Mouse (Mus musculus): ENCODE measurements around the gene Gcm1. TPM values are rescaled to one million over a fixed set of nuclear protein-coding genes. Genes with fewer than 3 reads are reported as not detected.

Gcm1 gene
- polyA plus RNA-seq, 1 experiment from 2014 or later: 0.15 TPM

DNA sequence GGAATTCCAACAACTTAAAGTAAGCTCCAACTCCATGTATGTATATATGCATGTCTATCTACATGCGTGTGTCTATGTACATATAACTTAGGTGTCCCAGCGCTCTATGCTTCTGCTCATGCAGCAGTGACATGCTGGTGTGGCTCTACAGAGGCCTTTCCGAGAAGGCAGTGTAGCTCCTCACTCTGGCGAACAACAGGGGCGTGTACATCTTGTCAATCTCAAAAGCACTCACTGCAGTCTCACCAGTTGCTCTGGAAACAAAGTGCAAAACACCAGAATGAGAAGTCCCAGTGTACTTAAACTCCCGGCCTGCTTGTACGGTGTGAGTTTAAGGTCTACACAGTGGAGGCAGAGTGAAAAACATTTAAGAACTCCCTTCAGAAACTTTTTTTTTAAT, 30.1 kb downstream of the Gcm1 start:
- no peak overlapping the region for H3K4me2 ChIP-seq
- WGBS: 87% methylated on average over 7 of the region's 7 CpGs

DNA sequence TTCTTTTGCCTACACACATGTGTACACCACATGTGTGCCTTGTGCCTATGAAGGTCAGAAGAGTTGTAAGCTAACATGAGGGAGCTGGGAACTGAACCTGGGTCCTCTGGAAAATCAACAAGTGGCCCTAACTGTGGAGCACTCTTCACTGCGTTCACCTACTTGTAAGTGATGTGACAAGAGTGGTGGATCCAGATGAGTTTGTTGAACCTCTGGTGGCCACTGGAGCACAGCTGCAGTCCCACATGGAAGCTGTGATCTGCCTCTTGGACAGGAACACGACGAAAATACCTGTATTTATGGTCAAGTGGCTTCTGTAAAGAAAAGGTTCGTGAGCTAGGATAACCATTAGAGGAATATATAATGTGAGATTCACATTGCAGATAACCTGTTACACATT, 32.6 kb downstream of the Gcm1 start:
- ATAC-seq (ENCODE audit: insufficient number of reproducible peaks, insufficient read depth, low FRiP score, low TSS enrichment, low read depth): no peak
- no peak overlapping the region for H3K4me2 ChIP-seq
- H3K36me3 ChIP-seq: peaks cover 70% of the 10 kb centered on the region
- H3K9ac ChIP-seq: no peak overlapping the region
- H3K4me1 ChIP-seq: no peaks in the 10 kb centered on the region
- H3K4me3 ChIP-seq: no peak overlapping the region
- H3K27me3 ChIP-seq: no peaks in the 10 kb centered on the region
- no peaks in the 10 kb centered on the region for H3K9me3 ChIP-seq
- no peak overlapping the region for H3K27ac ChIP-seq
- WGBS: 93% methylated on average over 4 of the region's 4 CpGs

More for the DNA sequence above, 30.1 kb downstream of the Gcm1 start:
- ATAC-seq (ENCODE audit: insufficient number of reproducible peaks, insufficient read depth, low FRiP score, low TSS enrichment, low read depth): no peak
- H3K9me3 ChIP-seq: no peaks in the 10 kb centered on the region
- H3K4me1 ChIP-seq: no peaks in the 10 kb centered on the region
- no peak overlapping the region for H3K9ac ChIP-seq
- H3K4me3 ChIP-seq: no peak overlapping the region
- no peaks in the 10 kb centered on the region for H3K27me3 ChIP-seq
- H3K27ac ChIP-seq: no peak overlapping the region
- peaks cover 51% of the 10 kb centered on the region for H3K36me3 ChIP-seq

DNA sequence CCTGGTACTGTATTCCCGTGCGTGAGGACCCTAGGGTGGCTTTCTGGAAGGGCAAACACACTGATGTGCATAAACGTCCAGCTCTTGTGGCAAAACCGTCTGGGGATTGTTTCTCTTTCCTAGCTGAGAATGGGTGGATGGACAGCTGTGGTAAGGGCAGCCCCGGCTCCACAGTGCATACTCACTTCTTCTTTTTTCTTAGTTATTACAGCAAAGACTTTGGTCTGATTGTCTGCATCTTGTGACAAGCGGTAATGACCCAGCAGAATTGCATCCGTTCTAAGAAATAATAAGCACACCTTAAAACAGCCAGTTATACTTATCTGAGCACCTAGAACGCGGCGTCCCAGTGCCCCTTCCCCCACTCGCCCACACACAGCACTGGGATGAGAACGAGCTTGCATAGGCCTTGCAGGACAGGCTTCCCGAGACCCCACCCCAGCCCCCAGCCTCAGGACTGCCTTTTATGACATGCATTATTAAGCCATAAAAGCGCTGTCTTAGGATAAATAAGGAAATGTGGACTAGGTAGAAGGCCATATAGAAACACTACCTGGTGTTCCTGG, 34.1 kb downstream of the Gcm1 start:
- Histone ChIP-seq H3K36me3 (peaks cover 73% of the 10 kb centered on the region), H3K4me3 (no peak overlapping the region), H3K4me2 (no peak overlapping the region), H3K4me1 (no peaks in the 10 kb centered on the region), H3K9me3 (no peaks in the 10 kb centered on the region), H3K9ac (no peak overlapping the region), H3K27me3 (no peaks in the 10 kb centered on the region), H3K27ac (no peak overlapping the region)
- no peak for ATAC-seq (ENCODE audit: insufficient number of reproducible peaks, insufficient read depth, low FRiP score, low TSS enrichment, low read depth)
- 87% methylated on average over 14 of the region's 14 CpGs for WGBS

DNA sequence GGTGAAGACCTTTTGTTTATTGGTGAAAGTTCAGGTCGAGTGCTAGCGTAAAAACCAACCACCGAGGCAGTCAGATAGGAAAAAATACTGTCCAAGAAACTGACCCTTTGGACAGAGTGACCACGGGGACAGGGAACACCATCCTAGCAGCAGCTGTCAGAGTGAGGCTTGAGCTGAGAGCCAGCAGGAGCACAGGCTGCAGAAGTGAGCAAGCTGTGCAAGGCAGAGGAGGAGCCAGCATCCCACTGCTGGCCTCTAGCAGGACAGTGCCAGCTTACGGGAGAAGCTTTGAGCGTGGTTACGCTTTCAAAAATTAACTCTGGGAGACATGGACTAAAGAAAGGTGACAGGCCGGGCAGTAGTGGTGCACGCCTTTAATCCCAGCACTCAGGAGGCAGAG, 36.0 kb downstream of the Gcm1 start:
- H3K9me3 ChIP-seq: no peaks in the 10 kb centered on the region
- H3K27ac ChIP-seq: no peak overlapping the region
- no peaks in the 10 kb centered on the region for H3K4me1 ChIP-seq
- H3K36me3 ChIP-seq: peaks cover 70% of the 10 kb centered on the region
- no peak overlapping the region for H3K4me3 ChIP-seq
- H3K9ac ChIP-seq: no peak overlapping the region
- H3K27me3 ChIP-seq: no peaks in the 10 kb centered on the region
- 92% methylated on average over 9 of the region's 9 CpGs for WGBS
- no peak overlapping the region for H3K4me2 ChIP-seq
- no peak for ATAC-seq (ENCODE audit: insufficient number of reproducible peaks, insufficient read depth, low FRiP score, low TSS enrichment, low read depth)

DNA sequence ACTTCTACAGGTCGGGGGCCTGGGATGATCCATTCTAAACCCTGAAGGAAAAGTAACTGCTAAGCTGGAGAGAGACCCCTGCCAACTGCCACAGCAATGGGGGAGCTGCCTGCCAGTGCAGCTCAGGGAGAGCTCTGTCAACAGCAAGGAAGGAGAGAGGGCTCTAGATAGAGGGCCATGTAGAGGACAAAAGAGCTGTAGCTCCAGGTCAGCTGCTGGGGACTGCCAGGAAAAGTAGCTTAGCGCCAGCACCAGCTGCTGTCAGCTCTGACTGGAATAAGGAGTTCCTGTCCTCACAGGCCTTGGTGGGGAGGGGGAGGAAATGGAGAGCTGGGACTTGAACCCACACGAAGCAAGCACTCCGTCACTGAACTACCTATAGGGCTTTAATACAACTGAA, 36.8 kb downstream of the Gcm1 start:
- WGBS: 69% methylated on average over 4 of the region's 4 CpGs
- no peak overlapping the region for H3K4me2 ChIP-seq
- H3K9ac ChIP-seq: no peak overlapping the region

DNA sequence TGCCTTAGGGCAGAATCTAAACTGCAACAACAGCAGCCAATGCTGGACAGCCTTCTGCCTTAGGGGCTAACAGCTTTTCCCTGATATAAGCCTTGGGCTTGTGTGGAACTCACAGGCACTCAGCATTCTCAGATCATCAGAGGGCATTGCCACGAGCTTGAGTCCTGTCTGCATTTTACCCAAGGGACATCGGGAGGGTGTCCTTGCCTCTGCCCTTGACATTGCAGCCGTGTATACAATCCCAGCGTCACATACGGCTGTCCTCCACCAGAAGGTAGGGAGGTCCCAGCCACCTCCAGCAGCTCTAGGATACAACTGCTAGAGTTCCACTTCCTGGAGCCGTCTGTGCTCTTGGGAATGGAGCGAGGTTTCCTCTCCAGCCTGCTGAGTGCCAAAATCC, 37.2 kb downstream of the Gcm1 start:
- Histone ChIP-seq H3K4me3 (no peak overlapping the region), H3K9ac (no peak overlapping the region), H3K4me1 (no peaks in the 10 kb centered on the region), H3K9me3 (no peaks in the 10 kb centered on the region), H3K27ac (no peak overlapping the region), H3K4me2 (no peak overlapping the region), H3K36me3 (peaks cover 71% of the 10 kb centered on the region), H3K27me3 (no peaks in the 10 kb centered on the region)
- ATAC-seq (ENCODE audit: insufficient number of reproducible peaks, insufficient read depth, low FRiP score, low TSS enrichment, low read depth): no peak
- WGBS: 82% methylated on average over 7 of the region's 7 CpGs

More for the DNA sequence above, 36.8 kb downstream of the Gcm1 start:
- Histone ChIP-seq H3K27me3 (no peaks in the 10 kb centered on the region), H3K4me3 (no peak overlapping the region), H3K36me3 (peaks cover 72% of the 10 kb centered on the region), H3K9me3 (no peaks in the 10 kb centered on the region), H3K27ac (no peak overlapping the region), H3K4me1 (no peaks in the 10 kb centered on the region)
- no peak for ATAC-seq (ENCODE audit: insufficient number of reproducible peaks, insufficient read depth, low FRiP score, low TSS enrichment, low read depth)

DNA sequence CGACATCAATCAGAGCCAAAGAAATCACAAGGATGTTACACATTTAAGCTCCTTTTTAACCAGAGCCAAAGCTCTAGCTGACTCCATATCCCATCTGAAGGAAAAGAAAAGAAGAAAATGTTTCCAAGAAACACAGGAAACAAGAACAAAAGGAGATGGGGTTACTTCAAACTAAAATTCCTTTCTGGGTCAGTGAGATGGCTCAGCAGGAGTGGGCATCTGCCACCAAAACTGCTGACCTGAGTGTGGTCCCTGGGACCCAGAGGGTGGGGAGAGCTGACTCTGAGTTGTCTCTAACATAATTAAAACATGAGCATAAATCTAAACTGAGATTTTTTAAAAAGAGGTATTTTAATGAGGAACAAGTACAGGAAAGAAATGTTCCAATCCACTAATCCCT, 38.2 kb downstream of the Gcm1 start:
- Histone ChIP-seq H3K27ac (no peak overlapping the region), H3K36me3 (peaks cover 68% of the 10 kb centered on the region), H3K4me3 (no peak overlapping the region), H3K4me2 (no peak overlapping the region), H3K9me3 (no peaks in the 10 kb centered on the region), H3K27me3 (no peaks in the 10 kb centered on the region), H3K4me1 (no peaks in the 10 kb centered on the region), H3K9ac (no peak overlapping the region)
- ATAC-seq (ENCODE audit: insufficient number of reproducible peaks, insufficient read depth, low FRiP score, low TSS enrichment, low read depth): no peak
- WGBS: 89% methylated on average over 1 of the region's 1 CpGs

DNA sequence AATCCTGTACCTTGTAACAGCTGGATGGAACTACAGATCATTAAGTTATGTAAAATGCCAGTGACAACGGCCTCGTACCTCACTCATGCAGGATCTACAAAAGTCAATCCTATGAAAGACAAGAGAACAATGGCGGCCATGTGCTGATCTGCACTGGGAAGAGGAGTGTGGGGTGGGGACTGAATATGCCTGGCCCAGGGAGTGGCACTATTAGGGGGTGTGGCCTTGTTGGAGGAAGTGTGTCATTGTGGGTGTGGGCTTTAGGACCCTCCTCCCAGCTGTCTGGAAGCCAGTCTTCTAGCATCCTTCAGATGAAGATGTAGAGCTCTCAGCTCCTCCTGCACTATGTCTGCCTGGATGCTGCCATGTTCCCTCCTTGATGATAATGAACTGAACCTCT, 38.9 kb downstream of the Gcm1 start:
- WGBS: 93% methylated on average over 3 of the region's 3 CpGs
- Histone ChIP-seq H3K4me3 (no peak overlapping the region), H3K4me1 (no peaks in the 10 kb centered on the region), H3K27ac (no peak overlapping the region), H3K27me3 (no peaks in the 10 kb centered on the region), H3K4me2 (no peak overlapping the region), H3K36me3 (peaks cover 68% of the 10 kb centered on the region), H3K9me3 (no peaks in the 10 kb centered on the region), H3K9ac (no peak overlapping the region)
- ATAC-seq (ENCODE audit: insufficient number of reproducible peaks, insufficient read depth, low FRiP score, low TSS enrichment, low read depth): no peak

DNA sequence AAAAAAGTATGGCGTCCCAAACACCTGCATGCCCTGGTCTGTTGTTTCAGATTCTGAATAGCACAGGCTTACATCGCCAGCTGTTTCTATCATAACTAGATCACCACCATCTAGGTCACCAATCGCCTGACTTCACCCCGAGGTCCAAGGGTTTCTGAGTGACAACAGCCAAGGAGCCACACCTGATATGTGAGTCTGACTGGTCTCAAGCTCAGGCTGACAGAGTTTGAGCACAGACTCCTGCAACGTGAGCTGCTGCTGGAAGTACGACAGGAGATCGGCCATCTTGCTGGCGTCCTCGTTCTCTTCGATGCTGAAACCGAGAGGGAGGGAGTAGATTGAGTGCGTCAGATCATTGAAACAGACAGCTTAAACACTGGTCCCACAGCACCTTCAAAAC, 44.0 kb downstream of the Gcm1 start:
- 92% methylated on average over 12 of the region's 12 CpGs for WGBS
- Histone ChIP-seq H3K9me3 (no peaks in the 10 kb centered on the region), H3K27me3 (no peaks in the 10 kb centered on the region), H3K9ac (no peak overlapping the region), H3K4me2 (no peak overlapping the region), H3K36me3 (peaks cover 70% of the 10 kb centered on the region), H3K4me3 (no peak overlapping the region), H3K27ac (no peak overlapping the region), H3K4me1 (no peaks in the 10 kb centered on the region)
- no peak for ATAC-seq (ENCODE audit: insufficient number of reproducible peaks, insufficient read depth, low FRiP score, low TSS enrichment, low read depth)

DNA sequence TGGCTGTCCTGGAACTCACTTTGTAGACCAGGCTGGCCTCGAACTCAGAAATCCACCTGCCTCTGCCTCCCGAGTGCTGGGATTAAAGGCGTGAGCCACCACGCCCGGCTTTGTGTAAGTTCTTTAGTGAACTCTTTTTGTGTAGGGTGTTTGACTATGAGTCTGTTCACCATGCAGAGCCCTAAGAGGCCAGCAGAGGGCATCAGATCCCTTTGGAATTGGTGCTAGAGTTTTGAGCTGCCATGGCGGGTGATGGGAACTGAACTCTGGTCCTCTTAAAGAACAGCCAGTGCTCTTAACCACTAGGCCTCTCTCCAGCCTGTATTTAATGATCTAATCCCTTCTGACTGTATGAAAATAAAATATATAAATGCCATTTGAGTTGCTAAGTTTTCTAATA, 44.7 kb downstream of the Gcm1 start:
- 93% methylated on average over 6 of the region's 6 CpGs for WGBS
- no peak overlapping the region for H3K4me2 ChIP-seq
- no peaks in the 10 kb centered on the region for H3K9me3 ChIP-seq
- H3K27ac ChIP-seq: no peak overlapping the region
- H3K36me3 ChIP-seq: peaks cover 71% of the 10 kb centered on the region
- no peaks in the 10 kb centered on the region for H3K4me1 ChIP-seq
- no peak overlapping the region for H3K4me3 ChIP-seq
- H3K9ac ChIP-seq: no peak overlapping the region
- ATAC-seq (ENCODE audit: insufficient number of reproducible peaks, insufficient read depth, low FRiP score, low TSS enrichment, low read depth): no peak
- H3K27me3 ChIP-seq: no peaks in the 10 kb centered on the region

DNA sequence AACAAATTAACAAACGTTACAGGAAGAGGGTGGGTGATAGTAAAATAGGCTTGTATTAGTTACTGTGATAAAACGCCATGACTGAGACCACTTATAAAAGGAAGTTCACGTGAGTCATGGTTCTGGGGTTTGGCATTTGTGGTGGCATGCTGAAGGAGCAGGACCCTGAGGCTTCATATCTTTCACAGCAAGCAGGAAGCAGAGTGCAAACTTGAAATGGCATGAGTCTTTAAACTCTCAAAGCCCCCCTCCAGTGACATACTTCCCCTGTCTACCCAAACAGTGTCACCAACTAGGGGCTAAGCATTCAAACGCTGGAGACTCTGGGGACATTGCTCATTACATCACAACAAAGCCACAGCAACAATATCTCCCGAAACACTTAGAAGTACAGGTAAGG, 49.2 kb downstream of the Gcm1 start:
- Histone ChIP-seq H3K9ac (no peak overlapping the region), H3K36me3 (peaks cover 58% of the 10 kb centered on the region), H3K9me3 (no peaks in the 10 kb centered on the region), H3K4me3 (no peak overlapping the region), H3K4me2 (no peak overlapping the region), H3K4me1 (peaks cover 4% of the 10 kb centered on the region; the same call in 1 of the 2 replicates), H3K27ac (no peak overlapping the region), H3K27me3 (no peaks in the 10 kb centered on the region)
- no peak for ATAC-seq (ENCODE audit: insufficient number of reproducible peaks, insufficient read depth, low FRiP score, low TSS enrichment, low read depth)
- WGBS: 76% methylated on average over 5 of the region's 5 CpGs

DNA sequence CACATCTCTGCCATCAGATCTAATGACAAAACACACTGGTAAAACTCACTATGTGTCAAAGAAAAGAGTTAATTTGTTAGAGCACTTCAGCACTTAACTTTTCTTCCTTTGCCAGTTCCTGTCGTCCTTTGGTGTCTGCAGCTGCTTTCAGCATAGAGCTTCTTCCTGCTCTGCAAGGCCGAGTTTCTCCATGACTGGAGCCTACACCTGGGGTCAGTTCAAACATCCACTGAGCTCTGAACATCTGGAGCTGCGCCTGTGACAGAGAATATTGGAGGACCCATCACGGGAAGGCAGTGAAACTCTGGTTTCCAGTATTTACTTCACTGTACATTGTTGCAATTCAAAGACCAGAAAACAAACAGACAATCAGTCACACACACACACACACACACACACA, 49.7 kb downstream of the Gcm1 start:
- Histone ChIP-seq H3K9me3 (no peaks in the 10 kb centered on the region), H3K4me3 (no peak overlapping the region), H3K27me3 (no peaks in the 10 kb centered on the region), H3K4me1 (peaks cover 6% of the 10 kb centered on the region; the same call in 1 of the 2 replicates), H3K9ac (no peak overlapping the region), H3K36me3 (peaks cover 56% of the 10 kb centered on the region), H3K4me2 (no peak overlapping the region), H3K27ac (no peak overlapping the region)
- 78% methylated on average over 4 of the region's 4 CpGs for WGBS
- ATAC-seq (ENCODE audit: insufficient number of reproducible peaks, insufficient read depth, low FRiP score, low TSS enrichment, low read depth): no peak
